Mouse (Mus musculus) neural tube, embryonic 12.5 days (tissue): Measurements from ENCODE around the gene Nprl2. TPM values are rescaled to one million over a fixed set of nuclear protein-coding genes. Genes with fewer than 3 reads are reported as not detected.
A peak's percentile ranks its signal among the peaks of the same experiment; 100 is the strongest.

ENCODE experiments used
- ATAC-seq: fragments of 200-750 bp; cut with Nextera tagmentation; 2 replicates; pipeline ENCODE4 v1.8.0; 2017; ENCODE audit warnings: low read depth, mild to moderate bottlenecking, moderate TSS enrichment, moderate library complexity; ENCODE audit not compliant: low FRiP score
- H3K27ac ChIP-seq: fragments of 300-500 bp; sonication (generic); 2 replicates; pipeline ENCODE4 v1.5.1; 2016
- H3K27me3 ChIP-seq: fragments of 300-500 bp; sonication (generic); replicated peaks from 2 replicates; pipeline ENCODE4 v1.6.1; 2016; ENCODE audit warnings: mild to moderate bottlenecking
- H3K36me3 ChIP-seq: fragments of 300-500 bp; sonication (generic); 2 replicates; pipeline ENCODE4 v1.6.1; 2016; ENCODE audit warnings: mild to moderate bottlenecking
- H3K4me1 ChIP-seq: fragments of 300-500 bp; sonication (generic); 2 replicates; pipeline ENCODE4 v1.6.1; 2016
- H3K4me2 ChIP-seq: fragments of 300-500 bp; sonication (generic); replicated peaks from 2 replicates; pipeline ENCODE4 v1.6.1; 2016; ENCODE audit warnings: mild to moderate bottlenecking
- H3K4me3 ChIP-seq: fragments of 300-500 bp; sonication (generic); 2 replicates; pipeline ENCODE4 v1.5.1; 2016
- H3K9ac ChIP-seq: fragments of 300-500 bp; sonication (generic); 2 replicates; pipeline ENCODE4 v1.6.1; 2016; ENCODE audit warnings: mild to moderate bottlenecking
- H3K9me3 ChIP-seq: fragments of 300-500 bp; sonication (generic); 2 replicates; pipeline ENCODE4 v1.6.1; 2016; ENCODE audit warnings: mild to moderate bottlenecking
- WGBS: fragments of 180-500 bp; shearing (Covaris S2); methylation state at CpG from one replicate; pipeline ENCODE4 v1.1.7; 2016; 5-methylcytosine and 5-hydroxymethylcytosine counted together
- polyA plus RNA-seq: library from polyadenylated mRNA; unstranded; fragments of >200 nt; fragmentation: Nextera tagmentation; extraction: Ambion mirVana; gene quantifications from 2 replicates; pipeline ENCODE4 v1.2.1, GENCODE M21; 2016

Nprl2 gene
- polyA plus RNA-seq, 1 experiment from 2014 or later: 55.2 TPM

GRCm38 (mm10) chr9:107586504-107586903, 44.5 kb downstream of the Nprl2 start:
- no peaks in the 10 kb centered on the region for H3K9me3 ChIP-seq
- H3K9ac ChIP-seq: no peak overlapping the region
- H3K27me3 ChIP-seq: no peaks in the 10 kb centered on the region
- 92% methylated on average over 5 of the region's 5 CpGs for WGBS
- no peak overlapping the region for H3K27ac ChIP-seq
- peaks cover 26% of the 10 kb centered on the region for H3K36me3 ChIP-seq
- ATAC-seq: no peak
- no peak overlapping the region for H3K4me3 ChIP-seq
- H3K4me1 ChIP-seq: peaks cover 20% of the 10 kb centered on the region
- H3K4me2 ChIP-seq: no peak overlapping the region

DNA sequence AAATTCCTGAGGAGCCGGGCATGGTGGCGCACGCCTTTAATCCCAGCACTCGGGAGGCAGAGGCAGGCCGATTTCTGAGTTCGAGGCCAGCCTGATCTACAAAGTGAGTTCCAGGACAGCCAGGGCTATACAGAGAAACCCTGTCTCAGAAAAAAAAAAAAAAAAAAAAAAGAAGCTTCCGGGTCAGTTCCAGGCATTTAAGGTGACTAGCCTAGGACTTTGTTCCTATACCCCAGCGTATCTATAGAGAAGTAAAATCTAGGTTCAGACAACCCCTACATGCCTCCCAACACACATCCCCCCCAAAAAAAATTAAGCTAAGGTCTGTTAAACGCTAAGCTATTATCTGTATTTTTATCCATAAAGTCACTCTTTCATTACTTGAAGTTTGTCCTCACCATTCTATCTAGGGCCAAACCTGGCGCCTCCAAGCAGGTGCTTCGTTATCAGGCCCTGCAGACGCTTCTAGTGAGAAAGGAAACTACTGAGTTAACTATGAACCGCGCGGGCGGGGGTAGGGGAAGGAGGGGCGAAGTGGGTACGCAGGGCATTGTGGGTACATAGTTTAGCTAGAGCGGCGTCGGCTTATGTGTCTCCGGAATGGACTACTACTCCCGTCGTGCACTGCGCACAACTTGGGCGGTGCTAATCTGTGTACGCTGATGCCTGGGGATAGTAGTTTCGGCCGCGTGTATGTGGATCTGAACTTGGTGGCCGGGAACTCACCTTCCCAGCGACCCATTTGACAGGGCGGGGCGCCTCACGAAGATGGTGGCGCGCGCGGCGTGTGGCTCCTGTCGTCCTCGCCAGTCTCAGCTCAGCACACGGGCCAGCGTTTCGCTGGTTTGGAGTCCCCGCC, 45.2 kb downstream of the Nprl2 start, which contains the start of gene Ifrd2:
Ifrd2 (plus strand) TSS at position 669 of the 859 bp plus-strand sequence.
- 14% methylated on average over 46 of the region's 46 CpGs for WGBS
- H3K4me1 ChIP-seq: peaks cover 14% of the 10 kb centered on the region

GRCm38 (mm10) chr9:107587833-107588639, 46.0 kb downstream of the Nprl2 start:
- H3K9me3 ChIP-seq: no peaks in the 10 kb centered on the region
- H3K9ac ChIP-seq: peak overlapping the region; percentile 55
- H3K36me3 ChIP-seq: peaks cover 37% of the 10 kb centered on the region
- H3K4me1 ChIP-seq: peaks cover 12% of the 10 kb centered on the region
- peak; percentile 62; the same call in 1 of the 2 replicates for ATAC-seq
- peak overlapping the region; percentile 85 for H3K4me2 ChIP-seq
- 7% methylated on average over 33 of the region's 33 CpGs for WGBS
- peak overlapping the region; percentile 74 for H3K4me3 ChIP-seq
- H3K27me3 ChIP-seq: no peaks in the 10 kb centered on the region
- H3K27ac ChIP-seq: no peak overlapping the region

More for the DNA sequence above, 45.2 kb downstream of the Nprl2 start, which contains the start of gene Ifrd2:
- peaks cover 33% of the 10 kb centered on the region for H3K36me3 ChIP-seq
- H3K9ac ChIP-seq: peak within 1 kb of the TSS; percentile 55
- H3K27ac ChIP-seq: no peak within 1 kb of the TSS
- no peaks in the 10 kb centered on the region for H3K27me3 ChIP-seq
- ATAC-seq: peak; percentile 97
- H3K9me3 ChIP-seq: no peaks in the 10 kb centered on the region
- peak within 1 kb of the TSS; percentile 85 for H3K4me2 ChIP-seq
- peak within 1 kb of the TSS; percentile 74 for H3K4me3 ChIP-seq

DNA sequence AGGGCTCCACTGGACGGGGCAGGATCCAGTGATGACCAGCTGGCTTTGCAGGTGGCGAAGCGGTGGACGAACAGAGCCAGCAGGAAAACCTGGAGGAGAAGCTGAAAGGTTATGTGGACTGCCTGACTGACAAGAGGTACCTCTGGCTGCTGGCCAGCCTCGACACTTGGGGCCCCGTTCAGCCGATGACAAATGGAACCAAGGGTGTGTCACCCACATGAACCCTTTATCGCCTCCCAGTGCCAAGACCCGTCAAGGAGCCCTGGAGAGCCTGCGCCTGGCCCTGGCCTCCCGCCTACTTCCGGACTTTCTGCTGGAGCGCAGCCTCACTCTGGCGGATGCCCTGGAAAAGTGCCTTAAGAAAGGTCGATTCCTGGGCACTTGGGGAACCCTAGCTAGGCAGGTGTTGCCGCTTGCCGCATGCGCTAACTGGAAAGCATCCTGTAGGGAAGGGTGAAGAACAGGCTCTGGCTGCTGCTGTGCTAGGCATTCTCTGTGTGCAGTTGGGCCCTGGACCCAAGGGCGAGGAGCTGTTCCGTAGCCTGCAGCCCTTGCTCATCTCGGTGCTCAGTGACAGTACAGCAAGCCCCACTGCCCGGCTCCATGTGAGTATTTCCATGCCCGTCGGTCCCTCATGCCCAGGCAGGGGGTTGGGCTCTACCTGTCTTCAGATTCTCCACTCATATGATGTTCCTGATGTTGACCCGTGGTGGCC, 48.2 kb downstream of the Nprl2 start:
- no peak overlapping the region for H3K4me3 ChIP-seq
- peaks cover 44% of the 10 kb centered on the region for H3K36me3 ChIP-seq
- H3K4me2 ChIP-seq: no peak overlapping the region
- peaks cover 12% of the 10 kb centered on the region for H3K4me1 ChIP-seq
- H3K27ac ChIP-seq: no peak overlapping the region
- no peak overlapping the region for H3K9ac ChIP-seq
- no peak for ATAC-seq
- H3K27me3 ChIP-seq: no peaks in the 10 kb centered on the region
- WGBS: 91% methylated on average over 25 of the region's 25 CpGs
- no peaks in the 10 kb centered on the region for H3K9me3 ChIP-seq

DNA sequence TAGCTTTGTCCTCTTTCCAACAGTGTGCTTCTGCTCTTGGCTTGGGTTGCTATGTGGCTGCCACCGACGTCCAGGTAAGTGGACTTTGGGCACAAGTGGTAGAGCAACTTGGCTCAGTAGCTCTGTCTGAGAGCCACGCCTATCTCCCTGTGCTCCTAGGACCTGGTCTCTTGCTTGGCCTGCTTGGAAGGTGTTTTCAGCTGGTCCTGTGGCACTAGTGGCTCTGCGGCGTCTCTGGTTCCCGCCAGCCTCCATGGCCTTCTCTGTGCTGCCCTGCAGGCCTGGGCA, 48.7 kb downstream of the Nprl2 start:
- no peak overlapping the region for H3K4me2 ChIP-seq
- no peaks in the 10 kb centered on the region for H3K9me3 ChIP-seq
- peaks cover 12% of the 10 kb centered on the region for H3K4me1 ChIP-seq
- no peak overlapping the region for H3K4me3 ChIP-seq
- WGBS: 97% methylated on average over 6 of the region's 6 CpGs
- no peak overlapping the region for H3K27ac ChIP-seq
- no peak for ATAC-seq
- no peak overlapping the region for H3K9ac ChIP-seq
- no peaks in the 10 kb centered on the region for H3K27me3 ChIP-seq
- H3K36me3 ChIP-seq: peaks cover 44% of the 10 kb centered on the region

DNA sequence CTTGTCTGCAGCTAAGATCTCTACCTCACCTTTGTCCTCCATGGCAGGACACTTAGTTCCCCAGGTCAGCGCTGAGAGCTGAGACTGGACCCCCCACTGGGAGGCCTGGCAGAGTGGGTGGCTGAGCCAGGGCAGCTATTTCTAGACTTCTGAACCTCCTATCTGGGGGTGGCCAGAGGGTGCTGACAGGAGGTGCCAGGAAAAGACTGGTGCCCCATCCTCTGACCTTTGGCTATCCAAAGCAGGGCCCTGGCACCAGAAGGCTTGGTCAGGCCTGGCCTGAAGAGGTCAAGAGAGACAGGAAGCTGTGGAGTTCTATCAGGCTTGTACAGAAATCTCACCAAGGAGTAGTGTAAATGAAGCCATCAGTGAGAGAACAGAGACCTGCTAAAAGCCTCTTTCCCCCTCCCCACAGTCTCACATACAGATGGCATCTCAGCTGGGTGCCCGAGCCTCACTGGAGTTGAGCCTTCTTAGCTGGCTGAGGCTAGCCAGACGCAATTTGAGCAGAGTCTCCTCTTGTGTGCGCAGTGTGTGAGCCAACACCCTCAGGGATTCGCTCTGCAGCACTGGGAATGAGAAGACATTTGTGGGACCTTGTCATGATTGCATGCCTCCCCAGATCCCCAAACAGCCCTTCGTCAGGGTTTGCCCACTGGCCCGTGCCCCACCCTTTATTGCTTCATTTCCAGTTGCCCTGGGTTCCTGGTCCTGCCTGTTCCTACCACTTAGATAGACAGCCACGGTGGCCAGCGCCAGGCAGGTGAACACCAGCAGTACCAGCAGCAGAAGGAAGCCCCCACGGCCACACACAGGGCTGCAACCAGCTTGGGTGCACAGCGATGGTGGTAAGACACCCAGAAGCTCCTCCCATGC, 51.3 kb downstream of the Nprl2 start:
- Histone ChIP-seq H3K27ac (no peak overlapping the region), H3K4me2 (0 out of 2 replicates have a peak overlapping the region, but pooled peaks have one; percentile 4), H3K36me3 (peaks cover 44% of the 10 kb centered on the region), H3K27me3 (no peaks in the 10 kb centered on the region), H3K9ac (no peak overlapping the region), H3K9me3 (no peaks in the 10 kb centered on the region), H3K4me1 (peaks cover 6% of the 10 kb centered on the region), H3K4me3 (no peak overlapping the region)
- ATAC-seq: no peak
- 84% methylated on average over 11 of the region's 11 CpGs for WGBS

DNA sequence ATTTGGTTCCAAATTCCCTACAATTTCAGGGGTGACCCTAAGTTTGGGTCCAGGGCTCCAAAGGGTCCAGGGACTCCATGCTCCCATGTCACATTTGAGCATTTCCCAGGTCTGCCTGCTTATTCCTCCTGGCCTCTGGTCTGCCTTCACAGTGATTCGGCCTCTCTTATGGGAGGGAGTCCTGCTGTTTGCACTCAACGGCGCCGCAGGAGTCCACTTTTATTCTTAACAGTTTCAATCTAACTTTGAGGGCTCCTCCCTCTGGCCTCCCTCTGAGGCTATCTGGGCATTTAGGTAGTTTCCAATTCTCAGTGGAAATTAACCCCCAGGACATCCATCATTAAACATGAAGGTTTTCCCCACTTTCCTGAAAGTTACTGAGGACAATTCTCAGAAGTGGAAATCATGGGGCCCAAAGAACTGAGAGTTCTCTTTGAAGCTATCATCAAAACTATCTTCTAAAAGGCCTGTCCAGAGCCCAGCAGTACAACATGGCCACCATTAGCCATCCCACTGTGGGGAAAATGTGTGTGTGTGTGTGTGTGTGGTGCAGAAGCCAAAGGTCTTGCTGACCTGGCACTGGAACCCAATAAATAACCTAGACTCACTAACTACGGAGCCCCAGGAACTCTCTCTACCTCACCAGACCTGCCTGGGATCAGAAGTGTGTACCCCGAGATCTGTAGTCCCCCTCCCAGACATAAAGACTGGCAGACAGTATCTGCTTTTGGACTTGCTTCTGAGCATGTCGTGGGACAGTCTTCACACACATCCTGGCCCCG, 52.4 kb downstream of the Nprl2 start:
- Histone ChIP-seq H3K9ac (no peak overlapping the region), H3K36me3 (peaks cover 44% of the 10 kb centered on the region), H3K4me2 (no peak overlapping the region), H3K27ac (no peak overlapping the region), H3K9me3 (no peaks in the 10 kb centered on the region), H3K4me3 (no peak overlapping the region), H3K27me3 (no peaks in the 10 kb centered on the region), H3K4me1 (no peaks in the 10 kb centered on the region)
- WGBS: 65% methylated on average over 8 of the region's 8 CpGs
- ATAC-seq: no peak

Other genes with a start within 250 kb of the Nprl2 start
- gene Cish, start 246.2 kb upstream of the Nprl2 start, polyA plus RNA-seq: 6.6 and 9.3 TPM in 2 replicates
- gene Hemk1, start 203.9 kb upstream of the Nprl2 start, polyA plus RNA-seq: 14.2 and 15.5 TPM in 2 replicates
- gene 6430571L13Rik, start 201.6 kb upstream of the Nprl2 start, polyA plus RNA-seq: 4.1 and 4.8 TPM in 2 replicates
- gene Cacna2d2, start 142.6 kb upstream of the Nprl2 start, polyA plus RNA-seq: 5.4 and 5.8 TPM in 2 replicates
- gene Tmem115, start 8.3 kb upstream of the Nprl2 start, polyA plus RNA-seq: 46.7 and 48.4 TPM in 2 replicates
- gene Cyb561d2, start within 50 bp of the Nprl2 start, polyA plus RNA-seq: 24.2 and 25.4 TPM in 2 replicates
- 0.51 and 0.82 TPM in 2 replicates for gene Zmynd10, start 5.1 kb downstream of the Nprl2 start, polyA plus RNA-seq
- 37.6 and 37.7 TPM in 2 replicates for gene Rassf1, start 9.3 kb downstream of the Nprl2 start, polyA plus RNA-seq
- gene Tusc2, start 21.0 kb downstream of the Nprl2 start, polyA plus RNA-seq: 93.3 and 93.9 TPM in 2 replicates
- gene Hyal2, start 25.7 kb downstream of the Nprl2 start, polyA plus RNA-seq: 93.6 and 97.0 TPM in 2 replicates
- 7.2 and 7.5 TPM in 2 replicates for gene Hyal1, start 34.7 kb downstream of the Nprl2 start, polyA plus RNA-seq
- gene Naa80, start 36.7 kb downstream of the Nprl2 start, polyA plus RNA-seq: 12.6 and 15.8 TPM in 2 replicates
- 0.84 and 1.5 TPM in 2 replicates for gene Hyal3, start 38.6 kb downstream of the Nprl2 start, polyA plus RNA-seq
- 20.6 and 23.3 TPM in 2 replicates for gene Ifrd2, start 45.4 kb downstream of the Nprl2 start, polyA plus RNA-seq
- gene Sema3b, start 67.0 kb downstream of the Nprl2 start, polyA plus RNA-seq: 4.7 and 4.8 TPM in 2 replicates
- gene Gnai2, start 93.1 kb downstream of the Nprl2 start, polyA plus RNA-seq: 465 and 488 TPM in 2 replicates
- gene Slc38a3, start 127.3 kb downstream of the Nprl2 start, polyA plus RNA-seq: 12.8 and 14.1 TPM in 2 replicates
- 1.3 and 2.3 TPM in 2 replicates for gene Gnat1, start 137.5 kb downstream of the Nprl2 start, polyA plus RNA-seq
- 21.4 and 21.5 TPM in 2 replicates for gene Sema3f, start 168.2 kb downstream of the Nprl2 start, polyA plus RNA-seq
- 231 and 241 TPM in 2 replicates for gene Rbm5, start 228.8 kb downstream of the Nprl2 start, polyA plus RNA-seq